Mouse (Mus musculus) myocyte (in vitro differentiated cells): Measurements from ENCODE around the gene Ephx4. TPM values are rescaled to one million over a fixed set of nuclear protein-coding genes. Genes with fewer than 3 reads are reported as not detected.

Experiments
- H3K27me3 ChIP-seq: one replicate; pipeline ENCODE4 v1.6.1; 2011; ENCODE audit not compliant: control insufficient read depth, insufficient read depth, insufficient read length
- H3K36me3 ChIP-seq: one replicate; pipeline ENCODE4 v1.6.1; 2011; ENCODE audit not compliant: control insufficient read depth, insufficient read depth
- H3K4me2 ChIP-seq: one replicate; pipeline ENCODE4 v1.6.1; 2011; ENCODE audit warnings: low read depth, control low read depth
- H3K4me3 ChIP-seq: one replicate; pipeline ENCODE4 v1.5.1; 2011; ENCODE audit warnings: mild to moderate bottlenecking, control low read depth, moderate library complexity
- H3K79me2 ChIP-seq: one replicate; pipeline ENCODE4 v1.6.1; 2011; ENCODE audit not compliant: control insufficient read depth, insufficient read depth
- H3ac ChIP-seq: one replicate; pipeline ENCODE4 v1.6.1; 2011; ENCODE audit not compliant: control insufficient read depth, insufficient read length
- CEBPB ChIP-seq: IDR thresholded peaks from 2 replicates; pipeline ENCODE4 v1.6.1; 2011; ENCODE audit warnings: mild to moderate bottlenecking, moderate library complexity; ENCODE audit not compliant: poor library complexity, insufficient read depth, severe bottlenecking
- E2F4 ChIP-seq: IDR thresholded peaks from one replicate; pipeline ENCODE4 v1.6.1; 2011; ENCODE audit warnings: mild to moderate bottlenecking, control low read depth, moderate library complexity; ENCODE audit not compliant: insufficient read depth
- MAX ChIP-seq: IDR thresholded peaks from one replicate; pipeline ENCODE4 v1.6.1; 2011; ENCODE audit warnings: low read depth, mild to moderate bottlenecking, control low read depth
- MYOD1 ChIP-seq, 3 experiments: IDR thresholded peaks; one replicate each; pipeline ENCODE4 v1.6.1; 2011; ENCODE audit warnings: control low read depth in 2 of 3, low read depth in 2 of 3, mild to moderate bottlenecking in 2 of 3, moderate library complexity in 1 of 3; ENCODE audit not compliant: insufficient read length in 2 of 3, control insufficient read depth in 1 of 3
- MYOG ChIP-seq, 3 experiments: IDR thresholded peaks; one replicate each; pipeline ENCODE4 v1.6.1; 2011; ENCODE audit warnings: control low read depth in 2 of 3, low read depth in 2 of 3, mild to moderate bottlenecking in 2 of 3; ENCODE audit not compliant: insufficient read length in 2 of 3, control insufficient read depth in 1 of 3, insufficient read depth in 1 of 3
- POLR2A ChIP-seq: IDR thresholded peaks from one replicate; pipeline ENCODE4 v1.6.1; 2011; ENCODE audit warnings: low read depth, mild to moderate bottlenecking, control low read depth, moderate library complexity; ENCODE audit not compliant: insufficient read length
- POLR2AphosphoS2 ChIP-seq: IDR thresholded peaks from one replicate; pipeline ENCODE4 v1.6.1; 2011; ENCODE audit warnings: low read depth, control low read depth; ENCODE audit not compliant: insufficient read length
- REST ChIP-seq: IDR thresholded peaks from one replicate; pipeline ENCODE4 v1.6.1; 2011; ENCODE audit warnings: mild to moderate bottlenecking, control low read depth, moderate library complexity; ENCODE audit not compliant: insufficient read depth, insufficient read length
- SRF ChIP-seq: IDR thresholded peaks from one replicate; pipeline ENCODE4 v1.6.1; 2011; ENCODE audit warnings: low read depth; ENCODE audit not compliant: control insufficient read depth, insufficient read length
- TCF12 ChIP-seq: IDR thresholded peaks from one replicate; pipeline ENCODE4 v1.6.1; 2011; ENCODE audit warnings: mild to moderate bottlenecking, control low read depth; ENCODE audit not compliant: poor library complexity, insufficient read depth, severe bottlenecking
- TCF3 ChIP-seq: IDR thresholded peaks from one replicate; pipeline ENCODE4 v1.6.1; 2011; ENCODE audit warnings: low read depth, control low read depth; ENCODE audit not compliant: insufficient read length
- USF1 ChIP-seq: IDR thresholded peaks from one replicate; pipeline ENCODE4 v1.6.1; 2011; ENCODE audit warnings: low read depth, mild to moderate bottlenecking, control low read depth, moderate library complexity
- polyA plus RNA-seq: library from polyadenylated mRNA; unstranded; fragments of >200 nt; fragmentation: generic; extraction: Trizol; gene quantifications from one replicate; pipeline ENCODE4 v1.2.1, GENCODE M21; 2012; ENCODE audit warnings: missing spikeins

The Ephx4 gene
- polyA plus RNA-seq, 1 experiment: not detected

DNA sequence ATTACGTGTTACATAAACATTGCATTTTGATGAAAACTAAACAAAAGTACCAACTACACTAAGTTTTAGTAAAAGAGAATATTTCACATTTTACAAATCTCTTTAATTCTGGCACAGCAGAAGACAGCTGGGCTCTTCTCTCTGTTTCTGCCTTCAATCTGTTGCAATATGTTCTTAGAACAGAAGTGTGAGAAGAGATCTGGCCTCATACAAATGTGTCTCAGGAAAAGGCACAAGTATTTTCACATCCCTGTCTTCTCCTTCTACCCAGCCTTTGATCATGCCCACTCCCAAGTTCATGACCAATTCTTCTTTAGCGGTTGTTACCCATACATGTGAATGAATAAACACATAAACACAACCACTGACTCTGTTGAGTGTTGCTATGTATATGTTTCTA is 12.6 kb downstream of the Ephx4 start:
- Histone ChIP-seq H3K27me3 (no peaks in the 10 kb centered on the region), H3K36me3 (no peaks in the 10 kb centered on the region), H3K4me3 (no peak overlapping the region), H3ac (no peak overlapping the region), H3K4me2 (no peak overlapping the region), H3K79me2 (no peaks in the 10 kb centered on the region)
- no peak for TF ChIP-seq TCF12
- TF ChIP-seq REST: no peak
- TF ChIP-seq MYOG (IDR thresholded peaks at IDR 0.05; ENCODE audit: control insufficient read depth in 1 of 3, insufficient read depth in 1 of 3, insufficient read length in 2 of 3, low read depth in 2 of 3): no peak
- no peak for TF ChIP-seq CEBPB
- TF ChIP-seq POLR2AphosphoS2: no peak
- TF ChIP-seq MYOD1 (IDR thresholded peaks at IDR 0.05; ENCODE audit: control insufficient read depth in 1 of 3, insufficient read length in 2 of 3, low read depth in 2 of 3): no peak
- no peak for TF ChIP-seq E2F4
- TF ChIP-seq MAX: no peak
- no peak for TF ChIP-seq TCF3
- TF ChIP-seq SRF: no peak
- no peak for TF ChIP-seq POLR2A
- no peak for TF ChIP-seq USF1

DNA sequence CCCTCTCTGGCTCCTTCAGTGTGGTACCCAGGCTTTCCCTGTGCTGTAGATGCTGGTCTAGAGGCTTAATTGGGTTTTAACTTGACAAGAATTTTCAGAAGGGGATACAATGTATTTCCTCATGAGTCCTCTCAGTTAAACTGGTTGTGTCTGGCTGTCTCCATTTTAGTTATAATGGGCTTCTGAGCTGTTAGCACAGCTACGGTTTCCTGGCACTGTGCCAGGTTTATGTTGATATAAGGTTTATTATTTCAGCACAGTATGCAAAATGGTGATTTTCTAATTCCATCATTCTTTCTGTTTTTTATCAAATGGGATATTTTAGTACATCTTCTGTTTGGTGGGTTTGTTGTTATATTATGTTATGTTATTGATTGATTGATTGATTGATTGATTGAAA is 19.1 kb downstream of the Ephx4 start:
- TF ChIP-seq TCF12 (no peak), POLR2AphosphoS2 (no peak), SRF (no peak), MAX (no peak), POLR2A (no peak), TCF3 (no peak), MYOG (IDR thresholded peaks at IDR 0.05; ENCODE audit: control insufficient read depth in 1 of 3, insufficient read depth in 1 of 3, insufficient read length in 2 of 3, low read depth in 2 of 3) (no peak), USF1 (no peak), REST (no peak), E2F4 (no peak), MYOD1 (IDR thresholded peaks at IDR 0.05; ENCODE audit: control insufficient read depth in 1 of 3, insufficient read length in 2 of 3, low read depth in 2 of 3) (no peak), CEBPB (no peak)

GRCm38 (mm10) chr5:107431249-107431648 is 28.7 kb downstream of the Ephx4 start, which contains the start of gene Lpcat2b:
Lpcat2b (plus strand) TSS chr5:107431549.
- Histone ChIP-seq H3K4me3 (no peak within 1 kb of the TSS), H3K79me2 (no peaks in the 10 kb centered on the region), H3K36me3 (no peaks in the 10 kb centered on the region), H3K27me3 (peaks cover 10% of the 10 kb centered on the region), H3ac (no peak within 1 kb of the TSS), H3K4me2 (peak within 1 kb of the TSS; percentile 35)
- TF ChIP-seq MAX: no peak
- TF ChIP-seq TCF3: no peak
- no peak for TF ChIP-seq REST
- TF ChIP-seq SRF: no peak
- no peak for TF ChIP-seq MYOD1 (IDR thresholded peaks at IDR 0.05; ENCODE audit: control insufficient read depth in 1 of 3, insufficient read length in 2 of 3, low read depth in 2 of 3)
- TF ChIP-seq POLR2AphosphoS2: no peak
- no peak for TF ChIP-seq USF1
- TF ChIP-seq POLR2A: no peak
- no peak for TF ChIP-seq E2F4

More for the DNA sequence above, 19.1 kb downstream of the Ephx4 start:
- Histone ChIP-seq H3K4me2 (no peak overlapping the region), H3K79me2 (no peaks in the 10 kb centered on the region), H3K36me3 (no peaks in the 10 kb centered on the region), H3ac (no peak overlapping the region), H3K4me3 (no peak overlapping the region), H3K27me3 (no peaks in the 10 kb centered on the region)

GRCm38 (mm10) chr5:107434001-107434400 is 31.5 kb downstream of the Ephx4 start:
- Histone ChIP-seq H3K79me2 (no peaks in the 10 kb centered on the region), H3K36me3 (no peaks in the 10 kb centered on the region), H3K27me3 (peaks cover 10% of the 10 kb centered on the region), H3K4me2 (no peak overlapping the region), H3K4me3 (no peak overlapping the region), H3ac (no peak overlapping the region)
- no peak for TF ChIP-seq POLR2AphosphoS2
- no peak for TF ChIP-seq MYOG (IDR thresholded peaks at IDR 0.05; ENCODE audit: control insufficient read depth in 1 of 3, insufficient read depth in 1 of 3, insufficient read length in 2 of 3, low read depth in 2 of 3)

DNA sequence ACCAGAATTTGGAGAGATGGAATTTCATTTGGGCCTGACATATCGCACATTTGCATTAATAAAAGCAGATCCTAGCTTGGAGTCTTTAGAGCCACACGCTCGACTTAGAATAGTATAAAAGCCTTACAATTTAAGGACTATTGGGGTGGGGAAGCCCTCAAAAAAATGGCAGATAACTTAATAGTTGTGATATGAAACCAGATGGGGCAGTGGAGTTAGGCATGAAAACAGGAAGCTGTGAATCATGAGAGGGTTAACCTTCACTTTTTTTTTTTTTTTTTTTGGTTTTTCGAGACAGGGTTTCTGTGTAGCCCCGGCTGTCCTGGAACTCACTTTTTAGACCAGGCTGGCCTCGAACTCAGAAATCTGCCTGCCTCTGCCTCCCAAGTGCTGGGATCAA is 33.6 kb downstream of the Ephx4 start:
- H3ac ChIP-seq: no peak overlapping the region
- no peak overlapping the region for H3K4me3 ChIP-seq
- H3K36me3 ChIP-seq: no peaks in the 10 kb centered on the region
- no peak overlapping the region for H3K4me2 ChIP-seq
- peaks cover 10% of the 10 kb centered on the region for H3K27me3 ChIP-seq
- TF ChIP-seq MYOG (IDR thresholded peaks at IDR 0.05; ENCODE audit: control insufficient read depth in 1 of 3, insufficient read depth in 1 of 3, insufficient read length in 2 of 3, low read depth in 2 of 3): no peak
- no peaks in the 10 kb centered on the region for H3K79me2 ChIP-seq
